Mouse (Mus musculus) hindbrain, embryonic 11.5 days (tissue): ENCODE measurements at regions not wholly inside any gene's neighbourhood (a gene's known extent, or its start where the extent isn't known, plus 50 kb on each side); places are given as distances from the start of the nearest gene placed in this dataset.

Experiments
- ATAC-seq: fragments of 200-750 bp; cut with Nextera tagmentation; 2 replicates; pipeline ENCODE4 v1.8.0; 2017; ENCODE audit warnings: mild to moderate bottlenecking, moderate TSS enrichment, moderate library complexity; ENCODE audit not compliant: low FRiP score
- DNase-seq: peaks from one replicate; pipeline ENCODE4 v3.0.0-alpha.2; 2015; ENCODE audit warnings: low spot score
- H3K27ac ChIP-seq: fragments of 300-500 bp; sonication (generic); 2 replicates; pipeline ENCODE4 v1.5.1; 2014; ENCODE audit warnings: mild to moderate bottlenecking, low read depth, low read length
- H3K27me3 ChIP-seq: fragments of 300-500 bp; sonication (generic); 2 replicates; pipeline ENCODE4 v1.6.1; 2014; ENCODE audit warnings: mild to moderate bottlenecking, low read length, moderate library complexity, mixed read lengths; ENCODE audit not compliant: control insufficient read depth, insufficient read depth
- H3K36me3 ChIP-seq: fragments of 300-500 bp; sonication (generic); 2 replicates; pipeline ENCODE4 v1.6.1; 2014; ENCODE audit warnings: mild to moderate bottlenecking, low read length, moderate library complexity, mixed read lengths; ENCODE audit not compliant: control insufficient read depth, insufficient read depth
- H3K4me1 ChIP-seq: fragments of 300-500 bp; sonication (generic); replicated peaks from 2 replicates; pipeline ENCODE4 v1.6.1; 2014; ENCODE audit warnings: low read length, mixed read lengths; ENCODE audit not compliant: control insufficient read depth, insufficient read depth
- H3K4me2 ChIP-seq: fragments of 300-500 bp; sonication (generic); replicated peaks from 2 replicates; pipeline ENCODE4 v1.6.1; 2014; ENCODE audit warnings: mild to moderate bottlenecking, low read depth, low read length
- H3K4me3 ChIP-seq: fragments of 300-500 bp; sonication (generic); 2 replicates; pipeline ENCODE4 v1.5.1; 2014; ENCODE audit warnings: low read depth, low read length
- H3K9ac ChIP-seq: fragments of 300-500 bp; sonication (generic); 2 replicates; pipeline ENCODE4 v1.6.1; 2014; ENCODE audit warnings: low read depth, low read length
- H3K9me3 ChIP-seq: fragments of 300-500 bp; sonication (generic); 2 replicates; pipeline ENCODE4 v1.6.1; 2016; ENCODE audit warnings: low read length; ENCODE audit not compliant: control insufficient read depth
- WGBS: fragments of 180-500 bp; shearing (Covaris S2); extraction: QIAGEN DNeasy Blood & Tissue Kit; methylation state at CpG from one replicate; pipeline ENCODE4 v1.1.7; 2014; 5-methylcytosine and 5-hydroxymethylcytosine counted together

DNA sequence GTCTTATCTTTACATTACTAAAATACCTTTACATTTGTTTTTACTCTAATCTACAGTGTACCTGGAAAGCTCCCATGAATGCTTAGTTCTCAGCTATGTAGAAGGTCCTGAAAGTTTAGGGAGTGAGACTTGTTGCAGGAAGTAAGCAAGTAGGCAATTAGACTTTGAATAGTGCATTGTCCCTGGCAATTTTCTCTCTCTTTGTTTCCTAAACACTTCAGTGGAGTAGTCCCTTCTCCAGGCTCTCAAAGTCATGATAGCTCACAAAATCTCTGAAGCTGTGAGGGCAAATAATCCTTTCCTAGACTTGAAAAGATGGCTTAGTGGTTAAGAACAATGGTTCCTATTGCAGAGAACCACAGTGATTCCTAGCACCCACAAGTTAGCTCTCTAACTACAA, 495.2 kb upstream of the 1700015G11Rik start:
- no peak overlapping the region for H3K9ac ChIP-seq
- no peak for ATAC-seq
- no peak overlapping the region for H3K4me2 ChIP-seq
- H3K4me1 ChIP-seq = no peaks in the 10 kb centered on the region
- no peak for DNase-seq
- H3K4me3 ChIP-seq = no peak overlapping the region
- no peaks in the 10 kb centered on the region for H3K27me3 ChIP-seq
- no peaks in the 10 kb centered on the region for H3K9me3 ChIP-seq
- no peaks in the 10 kb centered on the region for H3K36me3 ChIP-seq
- H3K27ac ChIP-seq = no peak overlapping the region

DNA sequence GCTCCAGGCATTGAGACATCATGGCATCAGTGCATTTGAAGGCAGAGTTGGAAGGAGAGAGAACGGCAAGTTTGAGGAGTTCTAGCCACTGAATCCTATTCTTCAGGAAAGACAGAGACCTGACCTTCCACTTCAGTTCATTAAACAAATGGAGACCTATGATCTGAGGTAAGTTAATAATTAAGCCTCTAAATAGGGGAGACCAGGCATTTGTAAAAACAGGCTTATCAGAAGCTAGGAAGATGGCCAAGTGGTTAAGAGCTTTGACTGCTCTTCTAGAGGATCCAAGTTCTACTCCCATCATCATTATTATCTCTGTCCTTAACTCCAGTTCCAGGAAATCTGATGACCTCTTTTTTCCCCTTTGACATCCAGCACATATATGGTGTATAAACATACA, 492.5 kb upstream of the 1700015G11Rik start:
- 77% methylated on average over 1 of the region's 1 CpGs for WGBS
- no peaks in the 10 kb centered on the region for H3K4me1 ChIP-seq
- no peak for ATAC-seq
- no peak overlapping the region for H3K4me2 ChIP-seq
- H3K9ac ChIP-seq = no peak overlapping the region
- no peak for DNase-seq
- no peaks in the 10 kb centered on the region for H3K9me3 ChIP-seq
- H3K27me3 ChIP-seq = no peaks in the 10 kb centered on the region
- H3K27ac ChIP-seq = no peak overlapping the region
- no peak overlapping the region for H3K4me3 ChIP-seq
- H3K36me3 ChIP-seq = no peaks in the 10 kb centered on the region

DNA sequence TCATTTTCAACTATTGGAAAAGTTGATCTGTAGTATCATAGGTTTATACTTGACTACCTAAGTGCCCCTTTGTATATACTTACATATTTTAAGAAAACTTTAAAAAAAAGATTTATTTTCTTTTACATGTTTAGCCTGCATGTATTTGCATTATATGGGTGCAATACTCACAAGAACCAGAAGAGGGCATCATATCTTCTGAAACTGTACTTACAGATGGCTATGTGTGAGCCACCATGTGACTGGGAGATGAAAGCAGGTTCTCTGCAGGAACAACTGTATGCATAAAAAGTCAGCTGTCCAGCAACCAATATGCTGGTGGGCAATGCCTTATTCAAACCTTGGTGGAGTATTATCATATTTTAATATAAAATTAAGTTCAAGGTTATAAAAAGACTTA, 451.6 kb upstream of the 1700015G11Rik start:
- Histone ChIP-seq H3K9me3 (no peaks in the 10 kb centered on the region), H3K27ac (no peak overlapping the region), H3K4me3 (no peak overlapping the region), H3K36me3 (no peaks in the 10 kb centered on the region), H3K27me3 (no peaks in the 10 kb centered on the region), H3K4me1 (no peaks in the 10 kb centered on the region), H3K4me2 (no peak overlapping the region), H3K9ac (no peak overlapping the region)
- ATAC-seq = no peak
- peak; percentile 14 for DNase-seq

DNA sequence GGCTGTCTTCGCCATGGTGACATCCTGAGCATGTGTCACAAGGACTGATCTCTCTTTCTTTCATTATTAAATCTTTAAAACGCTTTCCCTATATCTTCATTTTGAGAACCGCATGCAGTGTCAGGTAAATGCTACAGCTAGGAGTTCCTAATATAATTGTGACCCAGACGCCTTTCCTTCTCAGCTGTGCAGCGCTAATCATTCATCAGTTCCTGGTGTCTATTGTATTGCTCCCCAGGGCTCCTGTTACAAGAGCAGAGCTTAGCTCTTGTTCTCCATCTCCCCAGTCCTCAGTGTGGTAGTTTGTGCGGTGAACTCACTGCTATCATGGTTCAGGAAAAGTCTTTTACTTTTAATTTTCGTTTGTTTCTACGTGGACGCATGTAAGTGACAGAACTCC, 451.1 kb upstream of the 1700015G11Rik start:
- Histone ChIP-seq H3K9me3 (no peaks in the 10 kb centered on the region), H3K9ac (no peak overlapping the region), H3K4me2 (no peak overlapping the region), H3K4me3 (no peak overlapping the region), H3K4me1 (no peaks in the 10 kb centered on the region), H3K27ac (no peak overlapping the region), H3K27me3 (no peaks in the 10 kb centered on the region), H3K36me3 (no peaks in the 10 kb centered on the region)
- DNase-seq (no peak), ATAC-seq (no peak)
- 68% methylated on average over 9 of the region's 9 CpGs for WGBS
